Mouse (Mus musculus) CH12.LX (cell line): Measurements from ENCODE around the gene Cnfn. TPM values are rescaled to one million over a fixed set of nuclear protein-coding genes. Genes with fewer than 3 reads are reported as not detected.
A peak's percentile ranks its signal among the peaks of the same experiment; 100 is the strongest.

Source experiments
- DNase-seq: peaks from one replicate; pipeline ENCODE4 v3.0.0-alpha.2; 2013; ENCODE audit errors: extremely low read depth
- H3K27ac ChIP-seq: 2 replicates; pipeline ENCODE4 v1.5.1; 2012; ENCODE audit warnings: low read depth, mild to moderate bottlenecking, control low read depth, moderate library complexity; ENCODE audit not compliant: insufficient read depth
- H3K27me3 ChIP-seq: replicated peaks from 2 replicates; pipeline ENCODE3; 2012; ENCODE audit warnings: inconsistent platforms
- H3K36me3 ChIP-seq, 2 experiments: replicated peaks in 1 of 2; 2 replicates each; pipeline versions ENCODE3 to v1.6.1; 2012; ENCODE audit warnings: inconsistent platforms in 1 of 2, low read length in 1 of 2, mild to moderate bottlenecking in 1 of 2, mixed read lengths in 1 of 2, moderate library complexity in 1 of 2; ENCODE audit not compliant: control insufficient read depth in 1 of 2, insufficient read depth in 1 of 2
- H3K4me1 ChIP-seq, 2 experiments: 2 replicates each; pipeline ENCODE4 v1.6.1; 2012; ENCODE audit warnings: inconsistent platforms in 1 of 2, moderate library complexity in 1 of 2; ENCODE audit not compliant: insufficient read depth in 2 of 2, control insufficient read depth in 1 of 2
- H3K4me2 ChIP-seq: 2 replicates; pipeline ENCODE4 v1.6.1; 2012; ENCODE audit warnings: low read depth, mild to moderate bottlenecking, control low read depth; ENCODE audit not compliant: poor library complexity, insufficient read depth, severe bottlenecking
- H3K4me3 ChIP-seq, 3 experiments: fragments of 150-350 bp in 1 of 3; sonication (generic) in 1 of 3; replicated peaks in 1 of 3; 2 replicates each; pipeline versions ENCODE3 to v1.5.1; 2011 to 2012; ENCODE audit warnings: low read depth in 2 of 3, low read length in 2 of 3, mild to moderate bottlenecking in 2 of 3, moderate library complexity in 2 of 3, control low read depth in 1 of 3, improper control_type of control experiment in 1 of 3, inconsistent platforms in 1 of 3, mixed read lengths in 1 of 3; ENCODE audit not compliant: poor library complexity in 1 of 3
- H3K79me2 ChIP-seq: replicated peaks from 2 replicates; pipeline ENCODE4 v1.6.1; 2012; ENCODE audit warnings: mild to moderate bottlenecking, moderate library complexity; ENCODE audit not compliant: control insufficient read depth, poor library complexity, insufficient read depth, severe bottlenecking; ENCODE audit errors: extremely low read depth
- H3K9ac ChIP-seq: 2 replicates; pipeline ENCODE4 v1.6.1; 2012; ENCODE audit warnings: low read depth, mild to moderate bottlenecking, control low read depth, moderate library complexity; ENCODE audit not compliant: insufficient read depth
- H3K9me3 ChIP-seq: replicated peaks from 2 replicates; pipeline ENCODE3; 2012; ENCODE audit warnings: low read length, inconsistent platforms, mixed read lengths
- CTCF ChIP-seq, 2 experiments: IDR thresholded peaks in 1 of 2; conservative IDR thresholded peaks in 1 of 2; 2 replicates each; pipeline ENCODE4 v1.5.1; 2011 to 2012; ENCODE audit warnings: low read depth in 2 of 2, low read length in 2 of 2, improper control_type of control experiment in 1 of 2, inconsistent platforms in 1 of 2, mild to moderate bottlenecking in 1 of 2, moderate library complexity in 1 of 2
- EP300 ChIP-seq: IDR thresholded peaks from 2 replicates; pipeline ENCODE4 v1.6.1; 2011; ENCODE audit warnings: low read length, improper control_type of control experiment
- ETS1 ChIP-seq: conservative IDR thresholded peaks from 2 replicates; pipeline ENCODE4 v1.6.1; 2012; ENCODE audit warnings: low read depth, mild to moderate bottlenecking, inconsistent platforms, low read length, improper control_type of control experiment, moderate library complexity
- GABPA ChIP-seq: IDR thresholded peaks from 2 replicates; pipeline ENCODE4 v1.6.1; 2012; ENCODE audit warnings: low read depth, low read length, improper control_type of control experiment, inconsistent platforms; ENCODE audit not compliant: insufficient replicate concordance
- HCFC1 ChIP-seq: IDR thresholded peaks from 2 replicates; pipeline ENCODE4 v1.6.1; 2012; ENCODE audit warnings: low read depth, mild to moderate bottlenecking, inconsistent platforms, low read length, improper control_type of control experiment
- JUN ChIP-seq: IDR thresholded peaks from 2 replicates; pipeline ENCODE4 v1.6.1; 2011; ENCODE audit warnings: low read depth, mild to moderate bottlenecking, low read length, improper control_type of control experiment, moderate library complexity; ENCODE audit not compliant: insufficient read depth
- MAFK ChIP-seq: IDR thresholded peaks from 2 replicates; pipeline ENCODE4 v1.6.1; 2011; ENCODE audit warnings: low read length, improper control_type of control experiment; ENCODE audit not compliant: insufficient replicate concordance
- MAZ ChIP-seq: IDR thresholded peaks from 2 replicates; pipeline ENCODE4 v1.6.1; 2012; ENCODE audit warnings: low read depth, mild to moderate bottlenecking, inconsistent platforms, low read length, improper control_type of control experiment, moderate library complexity
- MYC ChIP-seq: IDR thresholded peaks from 2 replicates; pipeline ENCODE4 v1.6.1; 2011; ENCODE audit warnings: low read depth, mild to moderate bottlenecking, improper control_type of control experiment, low read length
- NELFE ChIP-seq: IDR thresholded peaks from 2 replicates; pipeline ENCODE4 v1.6.1; 2011; ENCODE audit warnings: low read depth, low read length, improper control_type of control experiment
- POLR2A ChIP-seq: IDR thresholded peaks from 2 replicates; pipeline ENCODE4 v1.6.1; 2011; ENCODE audit warnings: low read depth, mild to moderate bottlenecking, improper control_type of control experiment, low read length
- RAD21 ChIP-seq: IDR thresholded peaks from 2 replicates; pipeline ENCODE4 v1.6.1; 2011; ENCODE audit warnings: low read depth, mild to moderate bottlenecking, low read length, improper control_type of control experiment, moderate library complexity
- SIN3A ChIP-seq: IDR thresholded peaks from 2 replicates; pipeline ENCODE4 v1.6.1; 2012; ENCODE audit warnings: low read length, improper control_type of control experiment, inconsistent platforms
- SMC3 ChIP-seq: IDR thresholded peaks from 2 replicates; pipeline ENCODE4 v1.6.1; 2011; ENCODE audit warnings: low read depth, low read length, improper control_type of control experiment
- ZC3H11A ChIP-seq: IDR thresholded peaks from 2 replicates; pipeline ENCODE4 v1.6.1; 2012; ENCODE audit warnings: low read depth, mild to moderate bottlenecking, inconsistent platforms, low read length, improper control_type of control experiment
- ZMIZ1 ChIP-seq: IDR thresholded peaks from 2 replicates; pipeline ENCODE4 v1.6.1; 2012; ENCODE audit warnings: low read depth, mild to moderate bottlenecking, inconsistent platforms, low read length, improper control_type of control experiment
- dilution Hi-C: fragments of 300-500 bp; cut with MboI; formaldehyde crosslinking; loops from 2 replicates; pipeline ENCODE4 v1.14.3; 2020; ENCODE audit warnings: low sequenced_read_pairs; ENCODE audit not compliant: extremely low pct_unique_long_range_greater_than_20kb, extremely low pct_ligation_motif_present
- in situ Hi-C: fragments of 300-500 bp; cut with MboI; formaldehyde crosslinking; loops from 3 replicates; pipeline ENCODE4 v1.14.3; 2019; ENCODE audit warnings: low sequenced_read_pairs, low pct_ligation_motif_present, low pct_unique_long_range_greater_than_20kb, mixed read lengths
- polyA plus RNA-seq: library from polyadenylated mRNA; unstranded; fragments of >175 nt; gene quantifications from 2 replicates; pipeline ENCODE4 v1.2.1, GENCODE M21; 2012; ENCODE audit warnings: low read depth; ENCODE audit not compliant: insufficient read length
- total RNA-seq, 2 experiments: library from RNA; depleted of rRNA; stranded (reverse); fragments of 300-350 nt in 1 of 2; fragments of >200 nt in 1 of 2; gene quantifications; 2 replicates each; pipeline ENCODE4 v1.2.3; 2012 to 2014

The Cnfn gene
- total and polyA plus RNA-seq, 3 experiments: not detected

- Histone ChIP-seq H3K27me3 (peaks cover 5% of the 10 kb centered on the region), H3K27ac (no peak overlapping the region), H3K9me3 (no peaks in the 10 kb centered on the region)
- DNase-seq: no peak
- dilution Hi-C loops: no loop called here
- TF ChIP-seq GABPA: no peak
- no peak for TF ChIP-seq SMC3
- no peak for TF ChIP-seq ETS1
- no peak for TF ChIP-seq HCFC1
- TF ChIP-seq EP300: no peak
- no peak for TF ChIP-seq RAD21
- no peak for TF ChIP-seq MAZ
- no peak for TF ChIP-seq POLR2A
- no peak for TF ChIP-seq ZMIZ1
- no peak for TF ChIP-seq NELFE
- no peak for TF ChIP-seq SIN3A
- no peak for TF ChIP-seq ZC3H11A
- no peak for TF ChIP-seq MYC
- TF ChIP-seq MAFK: no peak
- TF ChIP-seq CTCF (conservative IDR thresholded peaks at IDR 0.05 in 1 of 2, IDR thresholded peaks at IDR 0.05 in 1 of 2; ENCODE audit: low read depth in 2 of 2, low read length in 2 of 2): no peak
- TF ChIP-seq, all 38 proteins: peak for 0
- peaks cover 11 to 42% of the 10 kb centered on the region in 2 experiments for H3K36me3 ChIP-seq
- no peaks in the 10 kb centered on the region for H3K79me2 ChIP-seq
- no peak overlapping the region for H3K4me3 ChIP-seq
- in situ Hi-C loops: no loop called here
- H3K4me1 ChIP-seq: 0 out of 4 replicates have a peak, but pooled peaks cover 2 to 3% of the 10 kb centered on the region in 2 experiments
- H3K9ac ChIP-seq: no peak overlapping the region
- no peak overlapping the region for H3K4me2 ChIP-seq
These were observed 8.9 kb upstream of the Cnfn start for GRCm38 (mm10) chr7:25378181-25379100.

- Histone ChIP-seq H3K27me3 (peaks cover 7% of the 10 kb centered on the region), H3K36me3 (peaks cover 5 to 31% of the 10 kb centered on the region in 2 experiments), H3K4me1 (0 out of 4 replicates have a peak, but pooled peaks cover 2 to 3% of the 10 kb centered on the region in 2 experiments), H3K4me2 (peak overlapping the region; percentile 77), H3K27ac (no peak overlapping the region), H3K4me3 (peak overlapping the region in 2 of 3 experiments; percentile 37 to 47), H3K79me2 (no peaks in the 10 kb centered on the region), H3K9ac (0 out of 2 replicates have a peak overlapping the region, but pooled peaks have one; percentile 0), H3K9me3 (no peaks in the 10 kb centered on the region)
- TF ChIP-seq CTCF (conservative IDR thresholded peaks at IDR 0.05 in 1 of 2, IDR thresholded peaks at IDR 0.05 in 1 of 2; ENCODE audit: low read depth in 2 of 2, low read length in 2 of 2): peak in 1 of 2 experiments; percentile 23; a peak in 1 of 4 replicates
- no peak for TF ChIP-seq NELFE
- TF ChIP-seq SIN3A: no peak; the same call in 1 of the 2 replicates
- no peak for TF ChIP-seq JUN
- dilution Hi-C loops: no loop called here
- in situ Hi-C loops: no loop called here
- DNase-seq: no peak
These were observed 7.7 kb upstream of the Cnfn start for GRCm38 (mm10) chr7:25377100-25377700.
